In genomic region chr4:117672042-117672441, GRCm38 (mm10) we compare ENCODE assay signal across 24 mouse cellular contexts. TPM values are rescaled to one million over a fixed set of nuclear protein-coding genes. Genes with fewer than 3 reads are reported as not detected.
DNase-seq lines count a peak whose midpoint lies in the region; ATAC-seq lines count a peak whose summit lies in the region.
"Had no signal": no experiment of that assay in that cellular context is flagged by ENCODE, and none has a peak within 500 bp of the region (broad histone marks: within the 10 kb centered on the region; RNA-seq: fewer than 3 reads in every experiment).

No protein-coding gene starts in this region.

- H3K9ac ChIP-seq in limb, embryonic 11.5 days (ENCODE audit: low read length): no peak overlapping the region
- no peak overlapping the region for H3K9ac ChIP-seq in hindbrain, embryonic 12.5 days
- H3K9ac ChIP-seq in limb, embryonic 12.5 days (replicated peaks): 0 out of 2 replicates have a peak overlapping the region, but pooled peaks have one; percentile 8
- H3K9ac ChIP-seq: embryonic facial prominence, embryonic 13.5 days; intestine, embryonic 15.5 days; midbrain, embryonic 15.5 days had no signal

- no peak overlapping the region for H3K4me2 ChIP-seq in limb, embryonic 11.5 days (ENCODE audit: low read depth, severe bottlenecking)
- H3K4me2 ChIP-seq in hindbrain, embryonic 12.5 days (replicated peaks): no peak overlapping the region
- no peak overlapping the region for H3K4me2 ChIP-seq in limb, embryonic 12.5 days
- H3K4me2 ChIP-seq: embryonic facial prominence, embryonic 13.5 days; intestine, embryonic 15.5 days; liver, embryonic 11.5 days; midbrain, embryonic 15.5 days had no signal

- no peaks in the 10 kb centered on the region for H3K9me3 ChIP-seq in limb, embryonic 11.5 days (ENCODE audit: control insufficient read depth, low read length)
- no peaks in the 10 kb centered on the region for H3K9me3 ChIP-seq in limb, embryonic 10.5 days (replicated peaks)
- H3K9me3 ChIP-seq in hindbrain, embryonic 12.5 days (replicated peaks): no peaks in the 10 kb centered on the region
- no peaks in the 10 kb centered on the region for H3K9me3 ChIP-seq in limb, embryonic 12.5 days
- H3K9me3 ChIP-seq: embryonic facial prominence, embryonic 13.5 days; intestine, embryonic 15.5 days; midbrain, embryonic 15.5 days had no signal

- no peaks in the 10 kb centered on the region for H3K4me1 ChIP-seq in limb, embryonic 11.5 days (ENCODE audit: control insufficient read depth, insufficient read depth, low read length)
- H3K4me1 ChIP-seq in limb, embryonic 10.5 days: peaks cover 8% of the 10 kb centered on the region; the same call in 1 of the 2 replicates
- H3K4me1 ChIP-seq in hindbrain, embryonic 12.5 days: peaks cover 6% of the 10 kb centered on the region
- H3K4me1 ChIP-seq in limb, embryonic 12.5 days (replicated peaks): no peaks in the 10 kb centered on the region
- H3K4me1 ChIP-seq: embryonic facial prominence, embryonic 13.5 days; intestine, embryonic 15.5 days; midbrain, embryonic 15.5 days had no signal

- WGBS in limb, embryonic 11.5 days: 67% methylated on average over 9 of the region's 9 CpGs
- 77% methylated on average over 9 of the region's 9 CpGs for WGBS in limb, embryonic 10.5 days
- WGBS in hindbrain, embryonic 12.5 days: 57% methylated on average over 9 of the region's 9 CpGs
- 71% methylated on average over 9 of the region's 9 CpGs for WGBS in limb, embryonic 12.5 days

- H3K4me3 ChIP-seq in limb, embryonic 11.5 days (ENCODE audit: low read depth, low read length): no peak overlapping the region
- H3K4me3 ChIP-seq in limb, embryonic 10.5 days: no peak overlapping the region
- H3K4me3 ChIP-seq in hindbrain, embryonic 12.5 days: no peak overlapping the region
- H3K4me3 ChIP-seq in limb, embryonic 12.5 days (replicated peaks): no peak overlapping the region
- H3K4me3 ChIP-seq: embryonic facial prominence, embryonic 13.5 days; intestine, embryonic 15.5 days; midbrain, embryonic 15.5 days had no signal

- ATAC-seq in limb, embryonic 11.5 days (ENCODE audit: insufficient number of reproducible peaks, low FRiP score, low TSS enrichment, low read depth): no peak
- peak; percentile 59; the same call in 1 of the 2 replicates for ATAC-seq in hindbrain, embryonic 12.5 days (ENCODE audit: low FRiP score)
- ATAC-seq in limb, embryonic 12.5 days (ENCODE audit: insufficient number of reproducible peaks, insufficient read depth, low FRiP score, low TSS enrichment, low read depth): no peak
- ATAC-seq: intestine, embryonic 15.5 days; midbrain, embryonic 15.5 days had no signal

- no peak overlapping the region for H3K27ac ChIP-seq in limb, embryonic 11.5 days (replicated peaks; ENCODE audit: low read depth, low read length)
- H3K27ac ChIP-seq in limb, embryonic 10.5 days: no peak overlapping the region
- no peak overlapping the region for H3K27ac ChIP-seq in hindbrain, embryonic 12.5 days
- no peak overlapping the region for H3K27ac ChIP-seq in limb, embryonic 12.5 days
- H3K27ac ChIP-seq: embryonic facial prominence, embryonic 13.5 days; intestine, embryonic 15.5 days; midbrain, embryonic 15.5 days had no signal

- intact Hi-C loops in heart, postnatal 36 days (cut with DNase I): loop anchor here (10.0 kb wide), 1 partner anchor 277 kb away; no protein-coding TSS in a partner anchor

- DNase-seq in heart, adult 11 months: peak; percentile 83
- no peak for DNase-seq in heart, postnatal 36 days
- peak; percentile 19 for DNase-seq in limb, embryonic 11.5 days (ENCODE audit: low spot score)
- DNase-seq in limb, embryonic 10.5 days (ENCODE audit: low spot score): no peak
- DNase-seq in layer of hippocampus, adult 8-10 months (ENCODE audit: low spot score in 2 of 2): no peak
- DNase-seq: adrenal gland, postnatal 25 days; cerebellum, adult 9-10 months; gastrocnemius, postnatal 14 days; heart, postnatal 14 days; kidney, postnatal 4 days; right cerebral cortex, postnatal 25 days had no signal

- H3K36me3 ChIP-seq in limb, embryonic 11.5 days (ENCODE audit: control insufficient read depth, insufficient read depth, low read length): peaks cover 16% of the 10 kb centered on the region
- peaks cover 55% of the 10 kb centered on the region for H3K36me3 ChIP-seq in limb, embryonic 10.5 days
- H3K36me3 ChIP-seq in hindbrain, embryonic 12.5 days: peaks cover 40% of the 10 kb centered on the region
- H3K36me3 ChIP-seq in limb, embryonic 12.5 days: peaks cover 46% of the 10 kb centered on the region

- no peaks in the 10 kb centered on the region for H3K27me3 ChIP-seq in limb, embryonic 11.5 days (ENCODE audit: control insufficient read depth, insufficient read depth, low read length)
- no peaks in the 10 kb centered on the region for H3K27me3 ChIP-seq in limb, embryonic 10.5 days (ENCODE audit: low read depth, poor library complexity, severe bottlenecking)
- H3K27me3 ChIP-seq in hindbrain, embryonic 12.5 days: no peaks in the 10 kb centered on the region
- H3K27me3 ChIP-seq in limb, embryonic 12.5 days: no peaks in the 10 kb centered on the region
- H3K27me3 ChIP-seq: embryonic facial prominence, embryonic 13.5 days; intestine, embryonic 15.5 days; midbrain, embryonic 15.5 days had no signal

RNA-seq across cellular contexts. Expression of gene Dmap1, which starts 10.0 kb away (rescaled TPM):
- total RNA-seq in heart, postnatal 36 days (2021): 10 to 100 TPM; 18.2 to 20.3 TPM
- polyA plus RNA-seq in limb, embryonic 11.5 days (2014; fragmentation: Nextera tagmentation; extraction: Ambion mirVana): 90.5 and 93.2 TPM in 2 replicates
- 89.7 and 92.2 TPM in 2 replicates for polyA plus RNA-seq in limb, embryonic 10.5 days (2016; fragmentation: Nextera tagmentation; extraction: Ambion mirVana)
- polyA plus RNA-seq in hindbrain, embryonic 12.5 days (2016; fragmentation: Nextera tagmentation; extraction: Ambion mirVana): 70.3 and 72.1 TPM in 2 replicates
- 87.0 and 87.5 TPM in 2 replicates for polyA plus RNA-seq in limb, embryonic 12.5 days (2016; fragmentation: Nextera tagmentation; extraction: Ambion mirVana)
- 10 to 100 TPM; 38.0 to 39.9 (median 39.4) TPM for total RNA-seq in layer of hippocampus, adult 8-10 months (2022)

RNA-seq across cellular contexts. Expression of gene Gm12845, which starts 52.2 kb away (rescaled TPM):
- not detected for total RNA-seq in heart, postnatal 36 days (2021)
- not detected in 2 replicates for polyA plus RNA-seq in limb, embryonic 11.5 days (2014; fragmentation: Nextera tagmentation; extraction: Ambion mirVana)
- not detected in 2 replicates for polyA plus RNA-seq in limb, embryonic 10.5 days (2016; fragmentation: Nextera tagmentation; extraction: Ambion mirVana)
- polyA plus RNA-seq in hindbrain, embryonic 12.5 days (2016; fragmentation: Nextera tagmentation; extraction: Ambion mirVana): not detected in 2 replicates
- polyA plus RNA-seq in limb, embryonic 12.5 days (2016; fragmentation: Nextera tagmentation; extraction: Ambion mirVana): not detected in 2 replicates
- not detected for total RNA-seq in layer of hippocampus, adult 8-10 months (2022)
- total RNA-seq: adrenal gland, postnatal 25 days; ES-E14; gastrocnemius, postnatal 14 days; heart, postnatal 14 days; layer of hippocampus, postnatal 25 days; left cerebral cortex, postnatal 14 days had no signal
- polyA plus RNA-seq: cortical plate, adult 2 months; embryonic facial prominence, embryonic 13.5 days; intestine, embryonic 15.5 days; liver, embryonic 11.5 days; lung, embryonic 16.5 days; midbrain, embryonic 15.5 days; stomach, embryonic 16.5 days; thymus, postnatal 0 days had no signal

Comparison
In these comparisons a context has a peak if more than half of its experiments do, and no peak if none do; other contexts are left out.
1. DNase-seq: peak in heart, adult 11 months (single experiment) and limb, embryonic 11.5 days (single experiment); none in heart, postnatal 36 days (0 of 2), limb, embryonic 10.5 days (single experiment) and layer of hippocampus, adult 8-10 months (0 of 2).